Mouse (Mus musculus) E14TG2a.4 (cell line): Measurements from ENCODE around the gene Prr12.

Experiments
- CTCF ChIP-seq: conservative IDR thresholded peaks from 2 replicates; pipeline ENCODE4 v1.5.1; 2014; ENCODE audit warnings: low read length
- NANOG ChIP-seq: IDR thresholded peaks from 2 replicates; pipeline ENCODE4 v1.6.1; 2014; ENCODE audit warnings: borderline replicate concordance, low read length, mixed read lengths
- POU5F1 ChIP-seq: IDR thresholded peaks from 2 replicates; pipeline ENCODE4 v1.6.1; 2014; ENCODE audit warnings: low read length, borderline replicate concordance

GRCm38 (mm10) chr7:45015957-45016612 is 36.6 kb downstream of the Prr12 start, which contains the start of gene Scaf1:
- TF ChIP-seq CTCF (no peak), POU5F1 (no peak), NANOG (no peak)
